Mouse (Mus musculus): ENCODE measurements at regions not wholly inside any gene's neighbourhood (a gene's known extent, or its start where the extent isn't known, plus 50 kb on each side); places are given as distances from the start of the nearest gene placed in this dataset.
"Not testable (repeated sequence)": the region's sequence is repeated elsewhere in the genome, so short reads cannot be mapped to it uniquely, and the experiment has no call there.

DNA sequence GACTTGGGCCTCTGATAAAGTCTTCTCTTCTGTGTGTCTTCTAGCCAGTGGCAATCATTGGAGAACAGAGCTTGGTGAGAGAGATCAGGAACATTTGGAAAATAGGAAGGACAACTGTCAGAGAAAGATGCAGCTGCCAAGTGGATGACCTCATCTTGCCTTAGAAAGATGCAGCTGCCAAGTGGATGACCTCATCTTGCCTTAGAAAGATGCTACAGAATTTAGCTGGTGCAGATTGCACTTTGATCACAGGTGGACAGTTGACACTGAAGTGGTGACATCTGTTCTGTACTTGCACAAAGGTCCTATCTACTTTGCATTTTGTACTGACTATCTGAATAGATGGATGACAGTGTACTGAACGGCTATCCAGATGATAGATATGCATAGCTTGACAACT, 163.1 kb downstream of the Ube2e3 start:
- Histone ChIP-seq H3K4me1 (no peaks in the 10 kb centered on the region), H3K27ac (no peak overlapping the region), H3K4me2 (no peak overlapping the region), H3K9ac (no peak overlapping the region), H3K4me3 (no peak overlapping the region), H3K27me3 (no peaks in the 10 kb centered on the region), H3K36me3 (no peaks in the 10 kb centered on the region), H3K9me3 (no peaks in the 10 kb centered on the region)
- 49% methylated on average over 1 of the region's 1 CpGs for WGBS
- no peak for ATAC-seq (ENCODE audit: borderline replicate concordance, extremely low read depth, low FRiP score, low TSS enrichment)

GRCm38 (mm10) chr2:79036296-79036695, 168.4 kb downstream of the Ube2e3 start:
- H3K36me3 ChIP-seq: no peaks in the 10 kb centered on the region
- no peak overlapping the region for H3K27ac ChIP-seq
- H3K9ac ChIP-seq: no peak overlapping the region
- H3K27me3 ChIP-seq: no peaks in the 10 kb centered on the region
- WGBS: 72% methylated on average over 2 of the region's 2 CpGs
- H3K4me3 ChIP-seq: no peak overlapping the region
- no peaks in the 10 kb centered on the region for H3K9me3 ChIP-seq
- no peak overlapping the region for H3K4me2 ChIP-seq
- no peak for ATAC-seq (ENCODE audit: borderline replicate concordance, extremely low read depth, low FRiP score, low TSS enrichment)
- H3K4me1 ChIP-seq: peaks cover 6% of the 10 kb centered on the region

GRCm38 (mm10) chr2:79038624-79039023, 170.7 kb downstream of the Ube2e3 start:
- 48% methylated on average over 5 of the region's 5 CpGs for WGBS

GRCm38 (mm10) chr2:79044804-79045203, 176.9 kb downstream of the Ube2e3 start:
- H3K9ac ChIP-seq; H3K4me2 ChIP-seq; H3K27ac ChIP-seq; H3K4me1 ChIP-seq; ATAC-seq (ENCODE audit: borderline replicate concordance, extremely low read depth, low FRiP score, low TSS enrichment); H3K9me3 ChIP-seq; H3K4me3 ChIP-seq; H3K36me3 ChIP-seq; H3K27me3 ChIP-seq: not testable (repeated sequence)
- 86% methylated on average over 3 of the region's 3 CpGs for WGBS

More at GRCm38 (mm10) chr2:79038624-79039023, 170.7 kb downstream of the Ube2e3 start:
- no peaks in the 10 kb centered on the region for H3K27me3 ChIP-seq
- H3K4me1 ChIP-seq: peaks cover 6% of the 10 kb centered on the region
- no peaks in the 10 kb centered on the region for H3K36me3 ChIP-seq
- no peak overlapping the region for H3K4me2 ChIP-seq
- no peak overlapping the region for H3K4me3 ChIP-seq
- H3K27ac ChIP-seq: no peak overlapping the region
- H3K9me3 ChIP-seq: no peaks in the 10 kb centered on the region
- H3K9ac ChIP-seq: no peak overlapping the region
- no peak for ATAC-seq (ENCODE audit: borderline replicate concordance, extremely low read depth, low FRiP score, low TSS enrichment)

DNA sequence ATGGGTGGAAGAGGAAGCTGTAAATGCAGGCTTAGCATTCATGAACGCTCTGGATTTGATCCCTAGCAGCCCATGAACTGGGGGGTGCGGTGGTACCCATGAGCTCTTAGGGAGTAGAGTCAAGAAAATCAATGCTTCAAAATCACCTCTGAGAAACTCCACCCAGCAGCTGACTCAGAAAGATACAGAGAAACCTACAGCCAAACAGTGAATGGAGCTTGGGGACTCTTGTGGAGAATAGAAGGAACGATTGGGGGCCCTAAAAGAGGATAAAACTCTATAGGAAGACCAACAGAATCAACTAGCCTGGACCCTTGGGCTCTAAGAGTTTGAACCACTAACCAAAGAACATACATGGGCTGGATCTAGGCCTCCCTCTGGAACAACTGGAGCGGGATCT, 177.6 kb downstream of the Ube2e3 start:
- H3K27ac ChIP-seq: no peak overlapping the region
- no peak overlapping the region for H3K9ac ChIP-seq
- H3K36me3 ChIP-seq: no peaks in the 10 kb centered on the region
- 76% methylated on average over 4 of the region's 4 CpGs for WGBS
- no peak for ATAC-seq (ENCODE audit: borderline replicate concordance, extremely low read depth, low FRiP score, low TSS enrichment)
- H3K4me3 ChIP-seq: no peak overlapping the region
- H3K4me1 ChIP-seq: no peaks in the 10 kb centered on the region
- no peaks in the 10 kb centered on the region for H3K9me3 ChIP-seq
- no peaks in the 10 kb centered on the region for H3K27me3 ChIP-seq
- H3K4me2 ChIP-seq: no peak overlapping the region

GRCm38 (mm10) chr2:79048020-79048419, 180.1 kb downstream of the Ube2e3 start:
- no peak for ATAC-seq (ENCODE audit: borderline replicate concordance, extremely low read depth, low FRiP score, low TSS enrichment)
- no peaks in the 10 kb centered on the region for H3K9me3 ChIP-seq
- WGBS: 58% methylated on average over 7 of the region's 7 CpGs
- H3K4me3 ChIP-seq: no peak overlapping the region
- no peak overlapping the region for H3K4me2 ChIP-seq
- H3K27me3 ChIP-seq: no peaks in the 10 kb centered on the region
- H3K36me3 ChIP-seq: no peaks in the 10 kb centered on the region
- H3K27ac ChIP-seq: no peak overlapping the region
- no peaks in the 10 kb centered on the region for H3K4me1 ChIP-seq
- no peak overlapping the region for H3K9ac ChIP-seq

DNA sequence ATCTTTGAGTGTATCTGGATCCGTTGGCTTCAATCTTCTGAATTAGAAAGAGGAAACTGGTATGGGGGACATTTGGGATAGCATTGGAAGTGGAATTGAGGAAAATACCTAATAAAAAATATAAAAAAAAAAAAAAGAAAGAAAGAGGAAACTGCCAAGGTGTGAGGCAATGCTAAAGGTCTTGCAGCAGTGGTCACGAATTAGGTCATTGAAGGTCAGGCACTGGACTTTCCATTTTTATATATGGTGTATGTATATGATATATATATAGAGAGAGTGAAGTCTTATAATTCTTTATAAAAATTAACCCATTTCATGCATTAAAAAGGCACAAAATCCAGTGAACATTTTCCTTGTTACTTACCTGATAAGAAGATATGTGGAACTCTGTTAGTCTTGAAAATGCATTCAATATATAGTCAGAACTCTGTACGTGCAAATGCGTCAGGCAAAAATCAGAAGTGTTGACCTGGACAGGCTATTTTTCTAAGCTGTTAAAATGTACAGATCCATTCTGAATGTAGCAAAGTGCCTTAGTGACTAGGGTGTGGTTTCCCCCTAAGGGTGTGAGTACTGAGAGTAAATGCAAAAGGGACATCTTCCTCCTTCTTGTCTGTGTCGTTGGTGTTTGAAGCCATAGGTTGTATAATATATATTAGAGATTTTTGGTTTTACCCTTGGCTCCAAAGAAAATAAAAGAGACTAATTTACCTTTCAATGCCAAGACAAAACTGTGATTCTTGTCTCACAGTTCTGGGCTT, 181.0 kb downstream of the Ube2e3 start:
- no peaks in the 10 kb centered on the region for H3K27me3 ChIP-seq
- ATAC-seq (ENCODE audit: borderline replicate concordance, extremely low read depth, low FRiP score, low TSS enrichment): no peak
- no peaks in the 10 kb centered on the region for H3K9me3 ChIP-seq
- no peaks in the 10 kb centered on the region for H3K4me1 ChIP-seq
- H3K36me3 ChIP-seq: no peaks in the 10 kb centered on the region
- 86% methylated on average over 5 of the region's 5 CpGs for WGBS
- no peak overlapping the region for H3K4me3 ChIP-seq
- H3K9ac ChIP-seq: no peak overlapping the region
- H3K4me2 ChIP-seq: no peak overlapping the region
- no peak overlapping the region for H3K27ac ChIP-seq

GRCm38 (mm10) chr2:79050495-79051046, 182.6 kb downstream of the Ube2e3 start:
- no peaks in the 10 kb centered on the region for H3K9me3 ChIP-seq
- H3K27me3 ChIP-seq: no peaks in the 10 kb centered on the region
- no peak for ATAC-seq (ENCODE audit: borderline replicate concordance, extremely low read depth, low FRiP score, low TSS enrichment)
- no peak overlapping the region for H3K9ac ChIP-seq
- H3K4me2 ChIP-seq: no peak overlapping the region
- H3K27ac ChIP-seq: no peak overlapping the region
- 70% methylated on average over 1 of the region's 1 CpGs for WGBS
- H3K4me3 ChIP-seq: no peak overlapping the region
- no peaks in the 10 kb centered on the region for H3K36me3 ChIP-seq
- no peaks in the 10 kb centered on the region for H3K4me1 ChIP-seq

DNA sequence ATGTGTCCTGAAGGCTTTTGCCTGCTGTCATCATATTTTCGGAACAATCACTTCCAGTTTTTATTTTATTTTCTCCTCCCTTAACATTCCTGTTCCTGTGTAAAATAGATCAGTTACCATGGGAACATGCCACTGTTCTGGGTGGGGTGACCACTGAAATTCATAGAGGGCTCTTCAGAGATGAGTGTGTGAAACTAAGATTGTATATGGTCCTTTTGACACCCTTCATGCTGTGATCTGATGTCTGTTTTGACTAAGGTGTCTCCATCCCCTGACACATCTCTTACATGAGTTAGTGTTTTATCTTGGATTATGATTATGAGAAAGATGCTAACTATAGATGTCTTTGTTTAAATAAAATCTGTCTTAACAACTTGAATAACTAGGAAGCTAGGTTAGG, 184.3 kb downstream of the Ube2e3 start:
- no peak overlapping the region for H3K4me3 ChIP-seq
- H3K9ac ChIP-seq: no peak overlapping the region
- no peaks in the 10 kb centered on the region for H3K9me3 ChIP-seq
- H3K4me1 ChIP-seq: no peaks in the 10 kb centered on the region
- H3K36me3 ChIP-seq: no peaks in the 10 kb centered on the region
- WGBS: 68% methylated on average over 1 of the region's 1 CpGs
- no peak for ATAC-seq (ENCODE audit: borderline replicate concordance, extremely low read depth, low FRiP score, low TSS enrichment)
- no peaks in the 10 kb centered on the region for H3K27me3 ChIP-seq
- no peak overlapping the region for H3K27ac ChIP-seq
- H3K4me2 ChIP-seq: no peak overlapping the region

- WGBS: 72% methylated on average over 2 of the region's 2 CpGs
- no peaks in the 10 kb centered on the region for H3K27me3 ChIP-seq
- H3K9ac ChIP-seq: no peak overlapping the region
- no peak for ATAC-seq (ENCODE audit: borderline replicate concordance, extremely low read depth, low FRiP score, low TSS enrichment)
- H3K9me3 ChIP-seq: no peaks in the 10 kb centered on the region
- no peak overlapping the region for H3K4me2 ChIP-seq
- H3K36me3 ChIP-seq: no peaks in the 10 kb centered on the region
- H3K27ac ChIP-seq: no peak overlapping the region
- H3K4me1 ChIP-seq: no peaks in the 10 kb centered on the region
- no peak overlapping the region for H3K4me3 ChIP-seq
Measured at GRCm38 (mm10) chr2:79056138-79056537, 188.2 kb downstream of the Ube2e3 start.

DNA sequence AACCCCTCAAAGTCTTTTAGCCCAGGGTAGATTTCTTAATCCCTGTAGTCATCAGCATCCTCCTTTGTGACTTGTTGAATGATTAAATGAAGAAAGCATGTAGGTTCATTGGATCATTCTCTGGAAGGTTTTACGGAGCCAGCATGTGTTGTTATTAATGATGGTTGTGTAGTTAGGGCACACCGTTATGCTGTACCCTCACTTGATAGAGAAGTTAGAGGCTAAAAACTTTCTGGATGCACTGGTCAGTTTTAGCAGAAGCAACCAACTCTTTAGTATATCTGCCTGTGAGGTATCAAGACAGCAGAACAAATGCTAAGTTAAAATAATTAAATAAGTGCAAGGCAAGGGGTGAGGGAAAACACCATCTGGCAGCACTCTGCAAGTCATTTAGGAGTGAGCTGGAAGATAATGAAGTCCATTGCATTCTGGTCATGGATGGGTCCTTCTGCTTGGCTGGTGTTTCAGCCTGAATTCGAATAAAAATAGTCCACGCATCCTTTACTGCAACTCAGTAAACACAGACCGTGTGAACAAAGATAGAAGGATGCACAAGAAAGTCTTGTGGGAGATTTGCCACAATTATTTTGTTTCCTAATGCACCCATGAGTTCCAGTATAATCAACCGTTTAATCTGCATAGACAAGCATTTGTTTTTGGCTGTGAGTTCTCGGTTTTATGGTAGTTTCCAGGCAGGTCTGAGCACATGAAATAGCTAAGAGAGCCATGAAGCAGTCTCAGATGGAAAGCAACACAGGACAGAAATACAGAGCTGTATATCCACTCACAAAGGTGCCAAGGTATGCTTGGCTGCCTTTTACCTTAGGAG, 191.4 kb downstream of the Ube2e3 start:
- Histone ChIP-seq H3K36me3 (no peaks in the 10 kb centered on the region), H3K9me3 (no peaks in the 10 kb centered on the region), H3K9ac (no peak overlapping the region), H3K4me2 (no peak overlapping the region), H3K4me3 (no peak overlapping the region), H3K4me1 (no peaks in the 10 kb centered on the region), H3K27ac (no peak overlapping the region), H3K27me3 (no peaks in the 10 kb centered on the region)
- ATAC-seq (ENCODE audit: borderline replicate concordance, extremely low read depth, low FRiP score, low TSS enrichment): no peak
- WGBS: 87% methylated on average over 7 of the region's 7 CpGs

- Histone ChIP-seq H3K9me3 (no peaks in the 10 kb centered on the region), H3K36me3 (no peaks in the 10 kb centered on the region), H3K4me3 (no peak overlapping the region), H3K4me2 (no peak overlapping the region), H3K4me1 (no peaks in the 10 kb centered on the region), H3K9ac (no peak overlapping the region), H3K27me3 (no peaks in the 10 kb centered on the region), H3K27ac (no peak overlapping the region)
- ATAC-seq (ENCODE audit: borderline replicate concordance, extremely low read depth, low FRiP score, low TSS enrichment): no peak
- WGBS: 69% methylated on average over 4 of the region's 4 CpGs
Measured at GRCm38 (mm10) chr2:79059944-79060238, 192.0 kb downstream of the Ube2e3 start.

Measured in lung, embryonic 15.5 days (tissue).